Mouse (Mus musculus) limb, embryonic 15.5 days (tissue): ENCODE data around the gene Slc26a9. TPM values are rescaled to one million over a fixed set of nuclear protein-coding genes. Genes with fewer than 3 reads are reported as not detected.

Source experiments
- ATAC-seq: fragments of 200-750 bp; cut with Nextera tagmentation; 2 replicates; pipeline ENCODE4 v1.8.0; 2017; ENCODE audit warnings: low read depth, moderate TSS enrichment; ENCODE audit not compliant: insufficient number of reproducible peaks, low FRiP score, low TSS enrichment
- H3K27ac ChIP-seq: fragments of 300-500 bp; sonication (generic); 2 replicates; pipeline ENCODE4 v1.5.1; 2015; ENCODE audit warnings: moderate library complexity, mild to moderate bottlenecking, inconsistent platforms
- H3K27me3 ChIP-seq: fragments of 300-500 bp; sonication (generic); 2 replicates; pipeline ENCODE4 v1.6.1; 2015; ENCODE audit warnings: inconsistent platforms
- H3K36me3 ChIP-seq: fragments of 300-500 bp; sonication (generic); 2 replicates; pipeline ENCODE4 v1.6.1; 2015; ENCODE audit warnings: inconsistent platforms
- H3K4me1 ChIP-seq: fragments of 300-500 bp; sonication (generic); 2 replicates; pipeline ENCODE4 v1.6.1; 2015; ENCODE audit warnings: inconsistent platforms
- H3K4me2 ChIP-seq: fragments of 300-500 bp; sonication (generic); 2 replicates; pipeline ENCODE4 v1.6.1; 2015; ENCODE audit warnings: mild to moderate bottlenecking, inconsistent platforms
- H3K4me3 ChIP-seq: fragments of 300-500 bp; sonication (generic); 2 replicates; pipeline ENCODE4 v1.5.1; 2015; ENCODE audit warnings: mild to moderate bottlenecking, inconsistent platforms
- H3K9ac ChIP-seq: fragments of 300-500 bp; sonication (generic); 2 replicates; pipeline ENCODE4 v1.6.1; 2015; ENCODE audit warnings: inconsistent platforms
- H3K9me3 ChIP-seq: fragments of 300-500 bp; sonication (generic); 2 replicates; pipeline ENCODE4 v1.6.1; 2016; ENCODE audit warnings: inconsistent platforms
- WGBS: fragments of 180-500 bp; shearing (Covaris S2); methylation state at CpG from one replicate; pipeline ENCODE4 v1.1.7; 2015; 5-methylcytosine and 5-hydroxymethylcytosine counted together
- polyA plus RNA-seq: library from polyadenylated mRNA; unstranded; fragments of >200 nt; fragmentation: Nextera tagmentation; extraction: Ambion mirVana; gene quantifications from 2 replicates; pipeline ENCODE4 v1.2.1, GENCODE M21; 2015

Slc26a9 gene
- 0.05 and 0.29 TPM in 2 replicates for polyA plus RNA-seq

- no peaks in the 10 kb centered on the region for H3K4me1 ChIP-seq
- no peaks in the 10 kb centered on the region for H3K9me3 ChIP-seq
- no peak within 1 kb of the TSS for H3K9ac ChIP-seq
- 63% methylated on average over 10 of the region's 10 CpGs for WGBS
- H3K36me3 ChIP-seq: no peaks in the 10 kb centered on the region
- H3K4me3 ChIP-seq: no peak within 1 kb of the TSS
- H3K27me3 ChIP-seq: no peaks in the 10 kb centered on the region
- ATAC-seq: no peak
- H3K27ac ChIP-seq: no peak within 1 kb of the TSS
- H3K4me2 ChIP-seq: no peak within 1 kb of the TSS
Measured at GRCm38 (mm10) chr1:131743868-131744464, at the start of gene Slc26a9. Slc26a9 (plus strand) TSS chr1:131744022.

- Histone ChIP-seq H3K4me2 (no peak overlapping the region), H3K36me3 (no peaks in the 10 kb centered on the region), H3K9ac (no peak overlapping the region), H3K27ac (no peak overlapping the region), H3K27me3 (no peaks in the 10 kb centered on the region), H3K9me3 (no peaks in the 10 kb centered on the region), H3K4me1 (peaks cover 8% of the 10 kb centered on the region), H3K4me3 (no peak overlapping the region)
- no peak for ATAC-seq
- 90% methylated on average over 2 of the region's 2 CpGs for WGBS
Measured at GRCm38 (mm10) chr1:131695308-131695707, 48.5 kb upstream of the Slc26a9 start.

- WGBS: 57% methylated on average over 4 of the region's 4 CpGs
- Histone ChIP-seq H3K4me3 (no peak overlapping the region), H3K9ac (no peak overlapping the region), H3K27me3 (no peaks in the 10 kb centered on the region), H3K36me3 (no peaks in the 10 kb centered on the region), H3K4me1 (no peaks in the 10 kb centered on the region), H3K9me3 (no peaks in the 10 kb centered on the region), H3K27ac (no peak overlapping the region), H3K4me2 (no peak overlapping the region)
- ATAC-seq: no peak
Measured at GRCm38 (mm10) chr1:131696325-131696724, 47.5 kb upstream of the Slc26a9 start.

- H3K27ac ChIP-seq: no peak overlapping the region
- no peaks in the 10 kb centered on the region for H3K27me3 ChIP-seq
- no peak overlapping the region for H3K4me2 ChIP-seq
- 88% methylated on average over 3 of the region's 3 CpGs for WGBS
- ATAC-seq: no peak
- H3K4me1 ChIP-seq: no peaks in the 10 kb centered on the region
- H3K9me3 ChIP-seq: no peaks in the 10 kb centered on the region
- no peak overlapping the region for H3K9ac ChIP-seq
- H3K36me3 ChIP-seq: no peaks in the 10 kb centered on the region
- H3K4me3 ChIP-seq: no peak overlapping the region
Measured at GRCm38 (mm10) chr1:131698770-131699169, 45.1 kb upstream of the Slc26a9 start.

GRCm38 (mm10) chr1:131699642-131700041 lies 44.2 kb upstream of the Slc26a9 start:
- Histone ChIP-seq H3K4me3 (no peak overlapping the region), H3K27ac (no peak overlapping the region), H3K4me1 (no peaks in the 10 kb centered on the region), H3K9ac (no peak overlapping the region), H3K9me3 (no peaks in the 10 kb centered on the region), H3K27me3 (no peaks in the 10 kb centered on the region), H3K36me3 (no peaks in the 10 kb centered on the region), H3K4me2 (no peak overlapping the region)
- WGBS: 82% methylated on average over 4 of the region's 4 CpGs
- no peak for ATAC-seq

- Histone ChIP-seq H3K27ac (no peak overlapping the region), H3K9me3 (no peaks in the 10 kb centered on the region), H3K27me3 (no peaks in the 10 kb centered on the region), H3K36me3 (no peaks in the 10 kb centered on the region), H3K4me3 (no peak overlapping the region), H3K4me1 (no peaks in the 10 kb centered on the region), H3K4me2 (no peak overlapping the region), H3K9ac (no peak overlapping the region)
- no peak for ATAC-seq
- WGBS: 79% methylated on average over 5 of the region's 5 CpGs
Measured at GRCm38 (mm10) chr1:131700447-131700846, 43.4 kb upstream of the Slc26a9 start.

- Histone ChIP-seq H3K36me3 (no peaks in the 10 kb centered on the region), H3K4me2 (no peak overlapping the region), H3K9me3 (no peaks in the 10 kb centered on the region), H3K27ac (no peak overlapping the region), H3K9ac (no peak overlapping the region), H3K4me1 (no peaks in the 10 kb centered on the region), H3K27me3 (no peaks in the 10 kb centered on the region), H3K4me3 (no peak overlapping the region)
- 79% methylated on average over 5 of the region's 5 CpGs for whole genome bisulfite sequencing
- ATAC-seq: no peak
Measured at GRCm38 (mm10) chr1:131701391-131701790, 42.4 kb upstream of the Slc26a9 start.

- H3K27me3 ChIP-seq: no peaks in the 10 kb centered on the region
- H3K27ac ChIP-seq: no peak overlapping the region
- WGBS: 69% methylated on average over 8 of the region's 8 CpGs
- H3K36me3 ChIP-seq: no peaks in the 10 kb centered on the region
- H3K4me1 ChIP-seq: no peaks in the 10 kb centered on the region
- no peak for ATAC-seq
- no peaks in the 10 kb centered on the region for H3K9me3 ChIP-seq
- H3K4me3 ChIP-seq: no peak overlapping the region
- H3K4me2 ChIP-seq: no peak overlapping the region
- no peak overlapping the region for H3K9ac ChIP-seq
Measured at GRCm38 (mm10) chr1:131702094-131702766, 41.6 kb upstream of the Slc26a9 start.

GRCm38 (mm10) chr1:131703482-131703881 lies 40.3 kb upstream of the Slc26a9 start:
- Histone ChIP-seq H3K4me1 (no peaks in the 10 kb centered on the region), H3K27me3 (no peaks in the 10 kb centered on the region), H3K4me2 (no peak overlapping the region), H3K9ac (no peak overlapping the region), H3K36me3 (no peaks in the 10 kb centered on the region), H3K27ac (no peak overlapping the region), H3K9me3 (no peaks in the 10 kb centered on the region), H3K4me3 (no peak overlapping the region)
- WGBS: 76% methylated on average over 2 of the region's 2 CpGs
- no peak for ATAC-seq

- no peak overlapping the region for H3K4me2 ChIP-seq
- H3K27ac ChIP-seq: no peak overlapping the region
- H3K27me3 ChIP-seq: no peaks in the 10 kb centered on the region
- ATAC-seq: no peak
- H3K4me3 ChIP-seq: no peak overlapping the region
- no peaks in the 10 kb centered on the region for H3K9me3 ChIP-seq
- no peaks in the 10 kb centered on the region for H3K36me3 ChIP-seq
- no peaks in the 10 kb centered on the region for H3K4me1 ChIP-seq
- WGBS: 17% methylated on average over 4 of the region's 4 CpGs
- no peak overlapping the region for H3K9ac ChIP-seq
Measured at GRCm38 (mm10) chr1:131708338-131708737, 35.5 kb upstream of the Slc26a9 start.

- Histone ChIP-seq H3K4me1 (no peaks in the 10 kb centered on the region), H3K27me3 (no peaks in the 10 kb centered on the region), H3K4me2 (no peak overlapping the region), H3K4me3 (no peak overlapping the region), H3K9ac (no peak overlapping the region), H3K36me3 (no peaks in the 10 kb centered on the region), H3K27ac (no peak overlapping the region), H3K9me3 (no peaks in the 10 kb centered on the region)
- 77% methylated on average over 10 of the region's 10 CpGs for WGBS
- ATAC-seq: no peak
Measured at GRCm38 (mm10) chr1:131711518-131711917, 32.3 kb upstream of the Slc26a9 start.

- ATAC-seq: no peak
- Histone ChIP-seq H3K27ac (no peak overlapping the region), H3K4me1 (no peaks in the 10 kb centered on the region), H3K4me2 (no peak overlapping the region), H3K36me3 (no peaks in the 10 kb centered on the region), H3K9ac (no peak overlapping the region), H3K27me3 (no peaks in the 10 kb centered on the region), H3K9me3 (no peaks in the 10 kb centered on the region), H3K4me3 (no peak overlapping the region)
- WGBS: 33% methylated on average over 2 of the region's 2 CpGs
Measured at GRCm38 (mm10) chr1:131712386-131712785, 31.4 kb upstream of the Slc26a9 start.
